Mouse (Mus musculus) lung, adult 2 months (tissue): ENCODE results near the gene Snx5. TPM values are rescaled to one million over a fixed set of nuclear protein-coding genes. Genes with fewer than 3 reads are reported as not detected.

ENCODE experiments used
- DNase-seq: peaks from one replicate; pipeline ENCODE4 v3.0.0; 2022
- H3K4me1 ChIP-seq: fragments of 200-500 bp; 2 replicates; pipeline ENCODE4 v1.6.1; 2011; ENCODE audit warnings: low read length; ENCODE audit not compliant: control insufficient read depth, insufficient read depth
- H3K4me3 ChIP-seq: fragments of 200-500 bp; replicated peaks from 2 replicates; pipeline ENCODE3; 2011; ENCODE audit warnings: low read depth, mild to moderate bottlenecking, control low read depth, low read length; ENCODE audit errors: extremely low read depth
- CTCF ChIP-seq: fragments of 200-500 bp; IDR thresholded peaks from 2 replicates; pipeline ENCODE4 v1.5.1; 2011; ENCODE audit warnings: mild to moderate bottlenecking, low read length, control low read depth; ENCODE audit not compliant: insufficient read depth
- POLR2A ChIP-seq: fragments of 200-500 bp; IDR thresholded peaks from 2 replicates; pipeline ENCODE4 v1.6.1; 2011; ENCODE audit warnings: low read depth, mild to moderate bottlenecking, control low read depth, low read length, borderline replicate concordance; ENCODE audit errors: extremely low read depth
- WGBS: fragments of 180-500 bp; shearing (Covaris S2); methylation state at CpG from one replicate; pipeline ENCODE4 v1.1.7; 2018; 5-methylcytosine and 5-hydroxymethylcytosine counted together
- polyA plus RNA-seq: library from polyadenylated mRNA; depleted of rRNA; stranded (reverse); fragments of >200 nt; gene quantifications from 2 replicates; pipeline ENCODE4 v1.2.3, GENCODE M21; 2012

The Snx5 gene
- polyA plus RNA-seq, 1 experiment: 29.7 TPM

GRCm38 (mm10) chr2:144231115-144231514, 39.6 kb downstream of the Snx5 start:
- TF ChIP-seq CTCF: no peak
- no peak for TF ChIP-seq POLR2A
- WGBS: 43% methylated on average over 5 of the region's 5 CpGs
- no peak for DNase-seq

DNA sequence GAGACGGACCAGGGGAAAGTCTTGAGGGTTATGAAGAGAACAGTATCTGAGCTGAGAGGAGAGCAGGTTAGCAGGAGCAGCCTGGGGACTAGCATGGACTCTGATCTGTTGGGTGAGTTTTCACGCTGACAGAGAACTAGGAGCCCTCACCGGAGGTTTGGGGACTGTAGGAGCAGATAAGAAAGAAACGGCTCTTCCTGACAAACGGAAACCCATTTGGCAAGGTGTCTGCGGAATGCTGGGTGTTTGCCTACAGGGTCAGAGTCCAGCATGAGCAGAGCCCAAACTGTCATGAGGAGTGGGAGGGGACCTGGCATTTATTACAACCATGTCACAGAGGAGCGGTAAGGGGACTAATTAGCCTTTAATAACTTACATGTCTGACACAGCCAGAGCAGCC, 40.2 kb downstream of the Snx5 start:
- TF ChIP-seq CTCF (no peak), POLR2A (no peak)
- no peak for DNase-seq
- 14% methylated on average over 7 of the region's 7 CpGs for WGBS
- H3K4me3 ChIP-seq: no peak overlapping the region
- H3K4me1 ChIP-seq: no peaks in the 10 kb centered on the region

More at GRCm38 (mm10) chr2:144231115-144231514, 39.6 kb downstream of the Snx5 start:
- Histone ChIP-seq H3K4me1 (no peaks in the 10 kb centered on the region), H3K4me3 (no peak overlapping the region)

DNA sequence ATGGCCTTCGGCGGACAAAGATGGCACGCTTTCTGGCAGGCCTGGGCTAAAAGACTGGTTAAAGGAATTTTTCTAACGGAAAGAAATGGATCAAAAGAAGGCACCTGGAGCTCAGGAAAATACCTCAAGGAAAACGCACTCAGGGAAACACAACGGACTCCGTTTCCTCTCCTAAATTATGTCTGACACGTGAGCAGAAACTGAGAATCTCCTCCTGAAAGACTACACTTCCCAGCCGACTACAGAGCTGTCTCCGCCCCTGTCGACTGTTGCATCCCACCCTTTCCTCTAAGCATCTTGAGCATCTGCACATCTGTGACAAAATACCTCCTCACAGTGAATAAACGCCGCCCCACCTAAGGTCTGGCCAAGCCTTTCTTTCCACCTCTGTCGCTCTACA, 41.1 kb downstream of the Snx5 start:
- 84% methylated on average over 14 of the region's 14 CpGs for WGBS
- no peak overlapping the region for H3K4me3 ChIP-seq
- no peak for TF ChIP-seq POLR2A
- no peak for TF ChIP-seq CTCF
- H3K4me1 ChIP-seq: no peaks in the 10 kb centered on the region
- DNase-seq: no peak

- WGBS: 70% methylated on average over 12 of the region's 12 CpGs
- H3K4me1 ChIP-seq: no peaks in the 10 kb centered on the region
- DNase-seq: no peak
- TF ChIP-seq CTCF: no peak
- no peak for TF ChIP-seq POLR2A
- no peak overlapping the region for H3K4me3 ChIP-seq
Measured at GRCm38 (mm10) chr2:144228521-144229346, 42.0 kb downstream of the Snx5 start.

GRCm38 (mm10) chr2:144226906-144227586, 43.7 kb downstream of the Snx5 start:
- 90% methylated on average over 12 of the region's 12 CpGs for WGBS
- no peak overlapping the region for H3K4me3 ChIP-seq
- DNase-seq: no peak
- no peaks in the 10 kb centered on the region for H3K4me1 ChIP-seq
- no peak for TF ChIP-seq CTCF
- TF ChIP-seq POLR2A: no peak

DNA sequence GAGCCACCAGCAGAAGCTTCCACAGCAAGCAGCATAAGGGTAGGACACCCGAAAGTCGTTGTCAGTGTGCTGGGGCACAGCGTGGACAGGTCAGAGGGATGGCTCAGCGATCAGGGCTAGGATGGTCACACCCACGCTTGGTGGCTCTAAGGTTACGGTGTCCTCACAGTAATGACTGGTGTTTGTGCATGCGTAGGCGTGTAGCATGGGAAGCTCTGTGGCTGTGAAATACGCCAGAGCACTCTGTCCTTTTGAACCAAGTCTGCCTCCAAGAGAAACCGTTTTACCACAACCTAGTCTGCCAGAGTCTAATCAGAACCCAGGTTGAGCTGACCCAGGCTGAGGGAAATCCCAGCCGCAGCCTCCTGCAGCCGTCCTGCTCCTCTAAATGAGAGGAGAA, 46.4 kb downstream of the Snx5 start:
- 56% methylated on average over 12 of the region's 12 CpGs for WGBS
- no peak for TF ChIP-seq CTCF
- TF ChIP-seq POLR2A: no peak
- Histone ChIP-seq H3K4me3 (no peak overlapping the region), H3K4me1 (no peaks in the 10 kb centered on the region)
- no peak for DNase-seq

GRCm38 (mm10) chr2:144215601-144216000, 55.1 kb downstream of the Snx5 start:
- 80% methylated on average over 9 of the region's 9 CpGs for WGBS
- H3K4me1 ChIP-seq: no peaks in the 10 kb centered on the region
- TF ChIP-seq CTCF (no peak), POLR2A (no peak)
- H3K4me3 ChIP-seq: no peak overlapping the region
- DNase-seq: no peak

- Histone ChIP-seq H3K4me3 (no peak overlapping the region), H3K4me1 (0 out of 2 replicates have a peak, but pooled peaks cover under 1% of the 10 kb centered on the region)
- no peak for DNase-seq
- WGBS: 37% methylated on average over 7 of the region's 7 CpGs
- TF ChIP-seq POLR2A: no peak
- no peak for TF ChIP-seq CTCF
Measured at GRCm38 (mm10) chr2:144215195-144215594, 55.5 kb downstream of the Snx5 start.

GRCm38 (mm10) chr2:144214508-144215185, 56.1 kb downstream of the Snx5 start:
- TF ChIP-seq POLR2A (no peak), CTCF (peak; percentile 36; the same call in 1 of the 2 replicates)
- WGBS: 80% methylated on average over 9 of the region's 9 CpGs
- Histone ChIP-seq H3K4me3 (no peak overlapping the region), H3K4me1 (0 out of 2 replicates have a peak, but pooled peaks cover 2% of the 10 kb centered on the region)
- DNase-seq: no peak
